Mouse (Mus musculus): ENCODE data around the gene Nbl1. TPM values are rescaled to one million over a fixed set of nuclear protein-coding genes. Genes with fewer than 3 reads are reported as not detected.
A peak's percentile ranks its signal among the peaks of the same experiment; 100 is the strongest.

Nbl1 gene
- total RNA-seq, 2 experiments from 2014 or later, result 77.2 to 86.8 TPM

DNA sequence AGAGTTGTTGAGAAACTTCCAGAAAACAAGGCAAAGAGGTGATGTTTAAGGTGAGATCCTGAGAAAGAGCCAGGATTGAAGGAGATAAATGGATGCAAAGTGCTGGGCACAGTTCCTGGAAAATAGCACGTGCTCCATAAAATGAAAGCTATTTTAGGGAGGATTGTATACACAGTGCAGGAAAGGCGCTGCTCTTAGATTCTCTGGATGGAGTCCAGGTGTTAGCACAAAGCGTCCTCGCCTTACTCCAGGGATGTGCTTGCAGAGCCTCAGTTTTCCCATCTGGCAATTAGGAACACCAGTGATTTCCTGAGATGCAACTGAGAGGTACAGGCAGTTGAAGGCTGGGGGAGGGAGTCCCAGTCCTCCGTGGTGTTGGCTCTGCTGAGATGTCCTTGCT lies 3.4 kb upstream of the Nbl1 start:
- DNase-seq, result no peak

- no peak for DNase-seq
Measured at GRCm38 (mm10) chr4:139095406-139095805, 2.6 kb upstream of the Nbl1 start.

DNA sequence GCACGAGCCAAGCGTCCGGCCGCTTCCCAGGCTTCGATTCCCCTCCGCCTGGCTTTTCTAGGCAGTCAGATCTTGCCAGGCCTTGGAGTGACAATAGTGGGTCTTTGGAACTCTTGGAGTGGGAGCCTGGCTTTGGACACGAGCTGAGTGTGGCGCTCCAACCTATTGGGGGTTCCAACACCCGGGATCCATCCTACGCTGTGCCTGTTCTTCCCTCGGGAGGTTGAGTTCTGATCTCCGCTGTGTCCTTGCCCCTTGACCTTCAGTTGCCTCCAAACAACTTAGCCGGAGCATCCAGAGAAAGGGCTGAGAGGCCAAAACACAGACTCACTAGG lies 370 bp upstream of the Nbl1 start:
- no peak for DNase-seq

- DNase-seq, result no peak
Measured at GRCm38 (mm10) chr4:139091478-139092355, 1.1 kb downstream of the Nbl1 start.

GRCm38 (mm10) chr4:139091066-139091465 lies 1.7 kb downstream of the Nbl1 start:
- no peak for DNase-seq

DNA sequence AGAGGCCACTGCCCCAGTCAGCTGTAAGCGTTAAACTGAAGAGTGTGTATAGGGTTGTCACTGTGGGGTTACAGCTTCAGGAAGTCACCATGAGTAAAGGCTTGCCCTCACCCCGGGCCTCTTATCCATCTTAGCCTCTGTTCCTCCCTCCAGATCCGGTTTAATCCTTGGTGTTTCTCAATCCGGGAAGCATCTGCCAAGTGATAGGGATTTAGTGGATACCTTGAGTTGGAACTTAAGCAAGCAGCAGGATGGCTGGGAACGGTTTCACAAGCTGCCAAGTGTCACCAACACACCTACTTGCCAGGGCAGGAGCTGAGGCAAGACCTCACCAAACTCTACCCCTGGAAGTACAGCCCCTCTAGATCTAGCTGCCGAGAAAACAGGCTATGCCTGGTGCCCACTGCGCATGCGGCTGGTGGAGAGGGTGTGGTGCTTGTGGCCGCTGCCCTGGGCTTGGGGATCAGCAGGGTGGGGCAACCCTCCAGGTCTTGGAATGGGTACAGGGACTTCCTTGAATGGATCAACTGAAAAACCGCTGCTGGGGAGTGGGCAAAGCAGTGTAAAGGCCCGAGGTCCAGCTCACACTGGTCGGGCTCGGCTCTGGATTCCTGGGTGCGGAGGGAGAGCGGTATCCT lies 2.4 kb downstream of the Nbl1 start:
- DNase-seq, result no peak

DNA sequence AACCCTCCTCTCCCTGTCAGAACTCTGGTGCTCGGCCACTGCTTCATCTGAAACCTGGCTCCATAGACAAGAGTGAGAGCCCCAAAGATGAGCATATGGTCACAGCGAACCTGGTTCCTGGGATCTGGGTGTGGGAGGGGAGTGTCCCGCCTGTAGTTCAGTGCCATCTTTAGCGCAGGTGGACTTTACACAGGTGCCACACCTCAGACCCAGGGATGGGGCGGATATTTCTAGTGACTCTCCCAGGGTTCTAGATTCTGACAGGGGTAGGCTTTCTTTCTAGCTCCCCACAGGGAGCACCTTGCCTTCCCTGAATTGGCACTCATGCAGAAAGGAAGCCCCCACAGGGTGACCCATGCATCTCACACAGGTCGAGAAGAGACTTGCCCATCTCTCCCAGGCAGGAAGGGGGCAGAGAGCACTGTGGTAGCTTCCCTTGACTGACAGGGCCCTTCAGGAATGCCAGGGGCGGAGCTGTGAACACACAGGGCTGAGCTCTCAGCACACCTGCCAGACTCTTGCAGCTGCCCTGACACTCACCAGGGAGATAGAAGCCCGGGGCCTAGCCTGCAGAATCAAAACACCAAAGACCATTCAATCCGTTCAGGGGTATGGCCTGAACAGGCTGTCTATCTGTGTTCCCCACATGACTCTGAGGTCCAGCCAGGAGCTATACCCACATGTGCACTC lies 3.7 kb downstream of the Nbl1 start:
- DNase-seq, result no peak

- no peak for DNase-seq
Measured at GRCm38 (mm10) chr4:139086984-139087383, 5.8 kb downstream of the Nbl1 start.

- DNase-seq, result peak; percentile 76 to 86
Measured at GRCm38 (mm10) chr4:139086037-139086436, 6.8 kb downstream of the Nbl1 start.

DNA sequence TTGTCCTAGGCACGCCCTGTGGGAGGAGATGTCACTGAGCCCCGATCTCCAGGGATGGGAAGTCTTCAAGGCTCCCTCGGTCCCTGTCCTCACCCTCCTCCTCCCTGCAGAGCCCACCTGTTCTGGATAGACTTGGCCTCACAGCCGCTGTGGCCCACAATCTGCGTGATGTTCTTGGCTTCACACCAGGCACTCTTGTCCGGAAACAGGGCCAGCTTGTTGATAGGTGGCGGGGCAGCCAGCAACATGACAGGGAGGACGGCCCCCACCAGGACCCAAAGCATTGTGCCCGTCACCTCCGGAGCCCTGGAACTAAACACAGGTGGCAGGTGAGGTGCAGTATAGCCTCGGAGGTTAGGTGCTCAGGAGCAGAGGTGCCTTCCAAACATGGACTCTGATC lies 7.5 kb downstream of the Nbl1 start:
- no peak for DNase-seq

DNA sequence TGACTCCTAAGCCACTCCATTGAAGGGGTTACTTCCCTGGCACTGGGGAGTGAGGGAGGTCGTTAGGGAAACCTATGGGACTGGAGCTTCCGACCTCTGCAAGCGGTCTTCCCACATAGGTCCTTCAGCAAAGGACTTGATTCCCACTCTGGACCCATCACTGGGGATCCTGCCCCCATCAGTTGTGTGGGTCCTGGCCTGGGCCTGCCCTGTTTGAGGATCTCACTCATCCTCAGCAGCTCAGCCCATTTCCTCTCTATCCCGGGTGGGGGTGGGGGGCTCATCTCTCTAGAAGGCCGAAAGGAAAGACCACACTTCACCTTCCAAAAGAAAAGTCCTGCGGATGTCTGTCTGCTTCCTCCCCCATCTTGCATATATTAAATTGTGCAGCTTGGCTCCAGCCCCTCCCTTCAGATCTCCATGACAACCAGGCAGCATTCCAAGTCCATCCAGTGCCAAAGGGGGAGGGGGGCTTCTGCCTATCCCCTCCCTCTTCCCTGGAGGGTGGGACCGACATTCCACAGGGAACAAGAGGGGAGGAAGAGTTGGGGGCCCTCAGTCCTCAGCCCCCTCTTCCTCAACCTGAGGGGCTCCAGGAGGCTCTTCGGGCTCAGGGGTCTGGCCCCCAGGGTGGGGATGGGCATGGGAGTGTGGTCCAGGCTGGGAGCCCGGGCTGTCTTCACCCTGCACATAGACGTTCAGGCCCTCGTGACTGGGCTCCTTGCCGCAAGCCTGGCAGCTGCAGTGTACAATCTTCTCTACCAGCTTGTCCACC lies 9.8 kb downstream of the Nbl1 start:
- DNase-seq, result peak in 1 of 2 experiments; percentile 46

GRCm38 (mm10) chr4:139081270-139081931 lies 11.4 kb downstream of the Nbl1 start:
- DNase-seq, result peak; percentile 59 to 65

DNA sequence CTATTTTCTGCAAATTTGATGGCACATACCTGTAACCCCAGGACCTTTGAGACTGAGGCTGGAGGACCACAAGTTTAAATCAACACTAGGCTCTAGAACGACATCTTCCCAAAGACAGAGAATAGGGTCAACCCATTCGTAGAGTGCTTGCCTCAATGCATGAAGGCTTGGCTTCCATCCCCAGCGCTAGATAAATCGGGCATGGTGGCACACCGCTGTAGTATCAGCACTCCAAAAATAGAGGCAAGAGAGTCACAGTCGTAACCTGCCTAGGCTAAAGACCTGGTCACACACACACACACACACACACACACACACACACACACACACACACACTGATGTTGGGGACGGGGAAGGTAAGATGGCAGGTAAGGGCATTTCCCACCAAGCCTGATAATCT lies 12.5 kb downstream of the Nbl1 start:
- no peak for DNase-seq

GRCm38 (mm10) chr4:139079439-139079838 lies 13.4 kb downstream of the Nbl1 start:
- DNase-seq, result no peak

DNA sequence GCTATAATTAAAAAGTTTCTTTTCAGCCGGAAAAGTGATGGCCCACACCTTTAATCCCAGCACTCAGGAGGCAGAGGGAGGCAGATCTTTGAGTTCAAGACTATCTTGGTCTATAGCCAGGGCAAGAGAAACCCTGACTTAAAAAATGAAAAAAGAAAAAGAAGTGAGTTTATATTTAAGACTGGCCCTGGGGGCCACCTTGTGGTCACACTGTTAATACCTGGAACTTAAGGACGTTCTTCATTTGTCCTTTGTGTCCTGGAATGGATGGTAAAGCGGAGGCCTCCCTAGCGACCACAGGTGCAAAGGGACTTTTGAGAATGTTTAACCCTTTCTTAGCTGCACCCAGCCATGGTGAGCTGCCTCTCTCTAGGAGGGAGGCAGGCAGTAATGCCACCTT lies 14.1 kb downstream of the Nbl1 start:
- DNase-seq, result no peak

DNA sequence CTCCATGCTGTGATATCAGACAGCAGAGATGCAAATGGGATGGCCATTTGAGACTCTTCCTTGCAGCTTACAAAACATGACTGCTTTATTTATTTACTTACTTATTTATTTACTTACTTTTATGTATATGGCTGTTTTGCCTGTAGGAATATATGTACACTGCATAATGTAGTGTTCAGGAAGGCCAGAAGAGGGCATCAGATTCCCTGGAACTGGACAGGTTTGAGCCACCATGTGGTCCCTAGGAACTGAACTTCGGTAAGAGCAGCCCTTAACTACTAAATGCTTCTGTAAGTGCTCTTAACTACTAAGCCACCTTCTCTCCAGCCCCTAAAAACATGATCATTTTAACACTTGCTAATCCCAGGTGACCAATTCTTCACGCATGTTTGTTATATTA lies 14.5 kb downstream of the Nbl1 start:
- DNase-seq, result no peak

DNA sequence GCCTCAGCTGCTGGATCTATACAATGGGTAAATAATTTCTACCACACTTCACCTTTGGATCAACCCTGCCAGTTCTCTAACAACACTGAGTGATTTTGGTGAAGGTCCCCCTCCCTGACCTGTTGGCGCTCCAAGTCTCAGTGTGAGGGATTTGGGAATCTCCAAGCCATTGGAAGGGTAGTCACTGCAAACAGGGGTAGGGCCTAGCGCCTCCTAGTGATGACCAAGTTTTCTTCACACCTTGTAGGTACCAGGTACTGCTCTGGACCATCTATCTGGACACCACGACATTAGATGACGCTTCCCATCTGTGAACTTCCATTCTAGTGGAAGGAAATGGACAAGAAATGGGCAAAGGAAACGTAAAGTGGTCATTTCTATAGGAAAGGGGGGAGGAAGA lies 16.9 kb downstream of the Nbl1 start:
- no peak for DNase-seq

- DNase-seq, result no peak
Measured at GRCm38 (mm10) chr4:139075041-139075711, 17.6 kb downstream of the Nbl1 start, which contains the start of gene Htr6. Gene Htr6, minus strand, starts transcription at chr4:139075570.

DNA sequence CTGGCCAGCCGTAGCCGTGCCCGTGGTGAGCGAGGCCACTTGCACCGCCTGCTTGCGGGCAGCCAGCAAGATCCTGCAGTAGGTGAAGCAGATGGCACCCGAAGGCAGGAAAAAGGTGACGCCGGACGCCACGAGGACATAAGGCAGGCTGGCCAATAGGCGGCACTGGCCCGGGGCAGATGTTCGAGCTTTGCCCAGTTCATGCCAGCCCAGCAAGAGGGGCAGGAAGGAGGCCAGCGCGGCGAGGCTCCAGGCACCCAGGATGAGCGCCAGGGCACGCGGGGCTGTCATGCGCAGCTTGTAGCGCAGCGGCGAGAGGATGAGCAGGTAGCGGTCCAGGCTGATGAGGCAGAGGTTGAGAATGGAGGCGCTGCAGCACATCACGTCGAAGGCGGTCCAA lies 18.7 kb downstream of the Nbl1 start:
- no peak for DNase-seq

DNA sequence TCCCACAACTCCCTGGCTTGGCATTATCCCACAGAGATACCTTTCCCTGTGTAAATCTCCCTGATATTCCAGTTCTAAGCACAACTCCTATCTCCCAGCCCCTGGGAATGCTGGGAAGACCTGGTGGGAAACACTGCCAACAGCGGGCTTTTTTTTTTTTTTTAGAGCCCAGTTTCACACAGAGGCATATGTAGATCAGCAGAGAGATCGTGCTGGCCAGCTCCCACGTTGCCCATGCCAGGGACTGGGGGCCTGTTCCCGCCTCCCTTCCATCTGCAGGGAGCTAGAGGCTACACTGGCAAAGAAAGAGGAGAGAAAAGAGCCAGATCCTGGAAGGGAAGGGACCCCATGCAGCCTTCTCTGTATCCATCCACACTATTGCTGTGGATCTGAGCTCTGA lies 24.5 kb downstream of the Nbl1 start:
- DNase-seq, result peak; percentile 63 to 68

DNA sequence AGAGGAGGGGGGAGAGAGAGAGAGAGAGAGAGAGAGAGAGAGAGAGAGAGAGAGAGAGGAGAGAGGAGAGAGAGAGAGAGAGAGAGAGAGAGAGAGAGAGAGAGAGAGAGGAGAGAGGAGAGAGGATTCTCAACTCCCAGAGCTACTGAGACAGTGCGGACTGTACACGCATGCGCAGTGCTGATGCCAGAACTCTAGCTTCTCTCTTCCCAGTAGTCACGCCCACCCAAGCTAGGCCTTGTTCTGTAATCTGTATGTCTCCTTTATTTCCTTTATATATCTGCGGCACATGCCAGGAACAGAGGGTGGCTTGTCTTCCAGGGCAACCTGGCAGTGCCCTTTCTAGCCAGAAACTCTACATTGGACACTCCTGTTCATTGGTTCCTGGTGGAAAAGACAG lies 28.0 kb downstream of the Nbl1 start:
- DNase-seq, result no peak

- DNase-seq, result no peak
Measured at GRCm38 (mm10) chr4:139059569-139059968, 33.2 kb downstream of the Nbl1 start.

All from layer of hippocampus, postnatal 36 days (tissue).